Mouse (Mus musculus) cerebellum, adult 18-20 months (tissue): Measurements from ENCODE around the gene Kif18b.

ENCODE experiments used
- DNase-seq, 2 experiments: peaks; one replicate each; pipeline ENCODE4 v3.0.0; 2021

Gene Kif18b

GRCm38 (mm10) chr11:102924557-102925350 lies at the start of gene Kif18b:
Kif18b (minus strand) TSS chr11:102925124.
- DNase-seq: peak; percentile 92 to 95

DNA sequence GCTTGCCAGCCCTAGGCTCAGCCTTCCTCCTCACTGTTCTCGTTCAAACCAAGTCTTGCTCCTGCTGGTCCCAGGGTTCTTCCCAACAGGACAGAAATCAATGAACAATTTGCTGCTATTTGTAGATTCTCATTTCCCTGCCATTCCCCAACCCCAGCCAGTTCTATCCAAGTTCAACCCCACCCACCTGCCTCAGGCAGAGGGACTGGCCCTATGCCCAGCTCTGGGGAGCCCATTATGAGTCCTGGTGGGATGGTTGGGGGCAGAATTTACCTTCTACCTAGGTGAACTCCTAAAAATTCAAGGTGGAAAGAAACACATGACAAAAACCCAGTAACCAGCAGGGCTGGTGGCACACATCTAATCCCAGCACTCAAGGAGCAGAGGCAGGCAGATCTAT lies 47.4 kb upstream of the Kif18b start:
- DNase-seq: no peak

GRCm38 (mm10) chr11:102971604-102972003 lies 46.7 kb upstream of the Kif18b start:
- peak; percentile 24 to 28 for DNase-seq

DNA sequence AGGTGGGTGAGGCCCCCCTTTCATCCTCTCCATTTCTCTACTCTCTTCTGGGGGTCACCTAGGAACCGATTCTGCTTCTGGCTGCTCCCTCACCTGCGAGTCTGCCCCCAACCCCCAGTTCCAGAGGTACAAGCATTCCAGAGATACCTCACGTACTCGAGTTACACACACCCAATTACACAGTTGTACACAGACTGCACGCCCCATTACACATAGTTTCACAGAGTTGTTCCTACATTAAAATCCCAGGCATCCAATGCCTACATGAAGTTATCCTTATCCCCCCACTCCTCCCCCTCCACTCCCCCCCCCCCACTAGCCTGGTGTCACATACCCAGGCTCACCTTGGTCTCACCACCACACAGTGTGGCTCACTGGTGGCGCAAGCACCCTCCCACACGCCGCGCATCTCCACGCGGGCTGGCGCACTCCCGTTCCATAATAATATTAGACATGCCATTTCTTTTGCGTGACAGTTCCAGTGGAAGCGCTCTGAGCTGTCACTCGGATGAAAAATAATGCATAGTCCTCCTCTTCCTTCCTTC lies 39.7 kb upstream of the Kif18b start:
- no peak for DNase-seq

DNA sequence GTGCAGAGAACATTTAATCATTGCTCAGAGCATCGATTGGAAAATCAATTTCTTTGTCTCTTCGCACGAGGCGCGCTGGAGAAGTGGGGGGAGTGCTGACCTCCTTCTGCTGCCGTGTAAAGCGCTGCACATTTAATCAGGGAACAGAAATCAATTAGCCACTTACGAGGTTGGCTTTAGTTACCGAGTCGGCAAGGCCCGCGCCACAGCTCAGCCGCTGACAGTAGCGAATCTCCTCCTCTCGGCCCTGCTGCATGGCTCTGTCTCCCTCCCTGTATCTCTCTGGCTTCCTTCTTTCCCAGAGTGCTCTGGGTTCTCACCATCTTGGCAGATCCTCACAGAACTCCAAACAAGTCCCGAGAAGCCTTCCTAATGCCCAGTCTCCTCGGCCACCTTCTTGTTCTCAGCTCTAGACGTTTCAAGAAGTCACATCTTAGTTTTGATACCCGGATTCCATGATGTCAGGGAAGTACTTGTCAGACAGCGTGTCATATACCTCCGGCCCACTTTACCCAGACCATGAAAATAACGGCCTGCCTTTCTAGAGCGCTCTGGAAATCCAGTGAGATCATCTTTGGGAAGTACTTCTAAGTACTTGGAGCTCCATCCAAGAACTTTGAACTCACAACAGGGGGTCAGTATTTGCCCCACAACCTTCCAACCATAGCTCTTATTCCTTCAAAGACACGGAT lies 39.1 kb upstream of the Kif18b start:
- no peak for DNase-seq

DNA sequence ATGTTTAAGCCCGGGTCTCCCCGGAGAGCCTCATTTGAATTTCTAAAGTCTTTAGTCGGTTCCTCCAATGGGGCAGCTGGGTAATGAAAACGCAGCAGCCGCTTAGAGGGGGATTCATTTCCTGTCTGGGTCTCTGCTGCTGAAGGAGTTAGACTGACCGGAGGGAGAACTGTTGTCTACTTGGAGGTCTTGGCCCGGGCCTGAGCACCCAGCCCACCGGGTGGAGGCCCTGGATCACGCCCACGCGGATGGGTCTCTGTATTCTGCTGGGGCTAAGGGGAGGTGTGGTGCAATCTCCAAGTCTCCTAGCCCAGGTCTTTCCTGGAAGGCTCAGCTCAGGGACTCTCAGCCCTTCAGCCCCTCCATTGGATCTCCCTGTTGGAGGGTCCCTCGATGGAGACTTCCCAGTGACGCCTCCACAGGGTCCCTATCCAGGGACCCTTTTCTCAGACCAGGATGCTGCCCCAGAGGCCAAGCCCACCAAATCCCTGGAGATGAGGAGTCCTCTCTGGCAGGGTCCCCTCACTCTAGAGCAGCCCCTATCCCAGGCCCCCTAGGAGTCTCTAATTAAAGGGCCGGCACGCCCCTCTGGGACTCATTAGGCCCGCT lies 38.4 kb upstream of the Kif18b start:
- no peak for DNase-seq

GRCm38 (mm10) chr11:102962861-102963245 lies 37.9 kb upstream of the Kif18b start:
- DNase-seq: no peak

GRCm38 (mm10) chr11:102961082-102961481 lies 36.2 kb upstream of the Kif18b start:
- DNase-seq: no peak

DNA sequence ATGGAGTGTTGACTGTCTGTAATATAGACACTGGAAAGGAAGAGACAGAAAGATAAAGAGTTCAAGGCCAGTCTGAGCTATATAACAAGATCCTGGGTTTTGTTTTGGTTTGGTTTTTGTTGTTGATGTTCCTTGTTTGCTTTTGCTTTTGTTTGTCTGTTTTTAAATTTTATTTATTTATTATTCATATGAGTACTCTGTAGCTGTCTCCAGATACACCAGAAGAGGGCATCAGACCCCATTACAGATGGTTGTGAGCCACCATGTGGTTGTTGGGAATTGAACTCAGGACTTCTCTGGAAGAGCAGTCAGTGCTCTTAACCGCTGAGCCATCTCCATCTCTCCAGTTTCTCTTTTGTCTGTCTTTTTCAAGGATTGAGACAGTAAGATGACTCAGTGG lies 33.9 kb upstream of the Kif18b start:
- no peak for DNase-seq

- DNase-seq: no peak
Measured at GRCm38 (mm10) chr11:102958431-102958830, 33.5 kb upstream of the Kif18b start.

DNA sequence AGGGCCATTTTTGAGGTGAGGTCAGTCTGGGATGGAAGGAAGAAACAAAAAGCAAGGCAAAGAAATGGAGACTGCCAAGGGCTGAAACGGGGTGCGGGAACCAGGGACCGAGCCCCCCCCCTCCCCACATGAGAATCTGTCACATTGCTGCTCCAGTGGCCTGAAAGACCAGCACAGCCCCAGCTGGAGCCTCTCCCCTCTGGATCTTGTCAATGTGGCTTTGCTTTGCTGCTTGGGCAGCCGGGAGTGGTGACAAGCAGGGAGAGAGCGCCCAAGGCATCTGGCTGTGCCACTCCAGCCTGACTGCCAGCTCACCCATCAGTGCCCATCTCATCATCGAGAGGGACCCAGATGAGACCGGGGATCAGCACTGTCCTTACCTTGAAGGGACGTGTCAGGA lies 32.8 kb upstream of the Kif18b start:
- DNase-seq: no peak

DNA sequence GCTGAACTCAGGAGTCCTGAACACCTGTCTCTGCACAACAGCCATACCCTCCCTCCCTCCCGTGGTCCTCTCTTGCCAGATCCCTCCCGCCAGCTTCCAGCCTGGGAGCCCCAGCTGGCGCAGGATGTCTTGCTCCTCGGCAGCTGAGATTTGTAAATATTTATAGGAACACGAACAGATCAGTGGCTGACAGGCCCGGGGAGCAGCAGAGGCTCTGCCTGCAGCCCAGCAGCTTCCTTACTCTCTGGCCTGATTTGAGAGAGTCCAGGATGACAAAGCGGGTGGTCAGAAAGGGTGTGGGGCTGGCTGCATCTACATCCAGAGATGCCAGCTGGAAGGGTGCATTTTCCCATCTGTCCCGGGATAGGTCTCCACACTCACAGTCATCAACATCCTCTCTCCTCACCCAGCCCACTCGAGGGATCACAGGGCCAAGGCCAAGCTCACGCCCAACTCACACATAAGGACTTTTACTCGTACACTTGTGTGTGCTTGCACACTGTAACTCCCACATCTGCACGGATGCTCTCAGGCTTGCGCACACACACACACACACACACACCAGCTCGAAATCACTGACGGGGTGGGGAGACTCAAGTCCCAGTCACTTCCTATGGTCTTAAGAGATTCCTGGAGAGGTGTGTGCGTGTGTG lies 32.2 kb upstream of the Kif18b start:
- no peak for DNase-seq

DNA sequence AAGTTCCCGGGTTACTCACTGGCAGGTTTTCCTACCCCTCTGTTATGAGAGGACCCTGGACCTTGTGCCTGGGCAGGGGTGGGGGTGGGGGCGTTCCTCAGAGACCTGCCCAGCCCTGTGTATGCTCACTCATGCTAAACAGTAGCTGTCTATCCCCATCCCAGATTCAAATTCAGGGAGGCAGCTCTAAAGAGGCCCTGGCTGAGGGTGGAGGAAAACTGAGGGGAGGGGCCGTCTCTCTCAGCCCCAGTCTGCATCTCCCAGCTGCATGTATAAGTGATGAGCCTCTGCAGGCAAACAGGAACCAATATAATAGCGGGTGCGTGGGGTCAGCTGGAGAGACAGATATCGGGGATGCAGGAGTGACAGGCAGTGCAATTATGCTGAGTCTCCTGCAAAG lies 28.0 kb upstream of the Kif18b start:
- DNase-seq: no peak

DNA sequence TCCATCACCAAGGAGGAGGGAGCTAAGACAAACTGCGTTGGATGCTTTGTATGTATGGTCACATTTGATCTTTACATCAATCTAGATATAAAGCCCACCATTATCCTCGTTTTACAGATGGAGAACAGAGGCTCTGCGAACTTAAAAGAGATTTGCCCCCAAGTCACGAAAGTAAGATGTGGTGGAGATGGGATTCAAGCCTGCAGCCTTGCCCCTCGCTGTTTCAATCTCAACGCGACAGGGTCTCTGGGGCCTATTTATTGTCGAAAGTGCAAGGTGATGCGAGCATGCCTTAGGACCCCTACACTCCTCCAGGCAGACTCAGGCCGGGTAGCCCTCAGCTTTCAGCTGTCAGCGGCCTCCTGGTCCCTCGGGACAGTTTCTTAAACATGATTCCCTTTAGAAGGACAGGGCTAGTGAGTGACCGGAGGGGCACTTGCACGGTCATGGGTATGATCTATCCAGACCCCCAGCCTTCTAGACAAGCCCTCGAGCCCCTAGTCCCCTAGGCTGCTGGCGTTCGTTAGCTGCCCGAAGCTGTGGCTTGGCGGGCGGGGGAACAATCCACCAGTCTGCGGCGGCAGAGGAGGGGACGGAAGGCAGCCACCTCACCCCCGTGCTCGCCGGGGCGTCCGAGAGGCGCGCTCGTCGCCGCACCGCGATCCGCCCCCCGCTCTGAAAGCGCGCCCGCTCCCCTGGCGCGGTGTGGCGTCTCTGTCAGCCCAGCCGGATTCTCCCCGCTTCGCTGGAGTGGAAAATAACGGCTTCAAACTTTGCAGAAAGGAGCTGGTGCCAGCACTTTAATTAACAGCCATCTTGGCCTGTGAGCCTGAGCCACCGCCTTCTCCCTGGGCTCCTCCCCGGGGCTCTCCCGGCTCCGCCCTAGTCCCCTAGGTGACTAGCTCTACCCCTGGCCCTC lies 23.4 kb upstream of the Kif18b start:
- peak in 1 of 2 experiments; percentile 19 for DNase-seq

DNA sequence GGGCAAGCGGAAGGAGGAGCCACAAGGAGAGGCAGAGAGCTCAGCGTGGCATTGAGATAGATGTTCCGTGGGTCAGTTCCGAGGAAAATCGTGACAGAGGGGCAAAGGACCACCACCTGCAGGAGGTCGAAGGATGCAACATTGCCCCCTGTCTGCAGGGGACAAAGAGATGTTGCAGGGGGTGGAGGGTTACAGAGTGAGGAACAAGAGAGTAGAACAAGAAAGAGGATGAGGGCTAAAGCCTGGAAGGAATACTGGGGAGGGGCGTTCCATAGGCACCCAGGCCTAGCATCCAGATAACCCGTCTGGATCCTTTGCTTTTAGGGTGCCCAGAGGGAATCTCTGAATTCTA lies 22.0 kb upstream of the Kif18b start:
- DNase-seq: no peak

- peak; percentile 31 to 40 for DNase-seq
Measured at GRCm38 (mm10) chr11:102946265-102946991, 21.5 kb upstream of the Kif18b start, which contains the start of gene C1ql1. C1ql1 (minus strand) TSS chr11:102946688.

DNA sequence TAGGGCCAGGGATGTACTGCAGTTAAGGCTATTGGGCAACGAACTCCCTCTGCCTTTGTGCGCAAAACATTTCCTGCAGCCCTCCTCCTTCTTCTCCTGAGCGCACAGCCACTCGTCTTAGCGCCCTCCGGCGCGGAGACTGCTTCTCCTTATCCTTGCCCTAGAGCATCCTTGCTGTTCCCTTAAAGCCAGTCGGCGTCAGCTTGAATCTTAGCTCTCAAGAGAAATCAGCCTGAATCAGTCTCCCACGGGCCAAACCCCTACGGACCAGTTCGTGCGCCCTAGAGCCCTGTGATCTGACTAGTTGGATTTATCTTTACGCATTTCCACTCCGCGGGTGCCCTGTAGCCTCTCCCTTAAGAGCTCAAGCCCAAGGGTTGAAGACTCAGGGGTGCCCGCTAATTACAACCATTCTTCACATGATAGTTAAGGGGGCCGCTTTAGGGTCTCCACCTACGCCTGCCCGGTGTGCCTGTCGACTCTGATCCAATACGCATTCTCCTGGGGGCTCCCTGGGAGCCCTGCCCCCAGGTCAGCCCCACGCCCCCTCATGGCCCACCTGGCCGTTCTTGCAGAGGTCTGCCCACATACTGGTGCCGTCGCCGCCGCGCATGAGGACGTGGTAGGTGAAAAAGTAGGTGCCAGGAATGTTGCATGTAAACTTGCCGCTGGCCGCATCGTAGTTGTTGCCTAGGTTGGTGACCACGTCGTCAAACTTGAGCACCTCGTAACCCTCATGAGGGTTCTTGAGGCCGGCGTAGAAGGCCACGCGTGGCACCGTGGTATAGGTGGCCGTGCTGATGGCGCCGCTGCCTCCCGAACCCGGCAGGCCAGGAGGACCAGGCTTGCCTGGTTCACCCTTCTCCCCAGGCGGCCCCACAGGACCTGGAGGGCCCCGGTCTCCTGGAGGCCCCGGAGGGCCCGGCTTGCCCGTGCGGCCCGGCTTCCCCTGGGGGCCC lies 20.7 kb upstream of the Kif18b start:
- DNase-seq: no peak

DNA sequence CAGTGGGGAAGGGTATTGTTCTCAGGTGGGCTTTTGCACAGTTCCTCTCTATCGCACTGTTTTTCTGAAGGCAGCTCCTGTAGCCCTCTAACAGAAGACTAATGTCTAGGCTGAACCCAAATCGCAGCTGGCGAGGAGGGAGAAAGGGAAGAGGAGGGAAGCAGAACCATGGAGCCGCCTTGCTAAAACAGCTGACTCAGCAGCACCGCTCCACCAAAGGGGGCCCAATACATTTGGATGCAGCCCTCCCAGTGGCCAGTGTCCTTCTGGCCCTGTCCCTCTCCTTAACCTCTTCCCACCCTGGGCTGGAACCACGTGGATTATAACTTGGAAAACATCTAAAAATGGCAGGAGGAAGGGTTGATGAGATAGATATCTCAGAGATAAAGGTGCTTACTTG lies 16.3 kb upstream of the Kif18b start:
- no peak for DNase-seq

DNA sequence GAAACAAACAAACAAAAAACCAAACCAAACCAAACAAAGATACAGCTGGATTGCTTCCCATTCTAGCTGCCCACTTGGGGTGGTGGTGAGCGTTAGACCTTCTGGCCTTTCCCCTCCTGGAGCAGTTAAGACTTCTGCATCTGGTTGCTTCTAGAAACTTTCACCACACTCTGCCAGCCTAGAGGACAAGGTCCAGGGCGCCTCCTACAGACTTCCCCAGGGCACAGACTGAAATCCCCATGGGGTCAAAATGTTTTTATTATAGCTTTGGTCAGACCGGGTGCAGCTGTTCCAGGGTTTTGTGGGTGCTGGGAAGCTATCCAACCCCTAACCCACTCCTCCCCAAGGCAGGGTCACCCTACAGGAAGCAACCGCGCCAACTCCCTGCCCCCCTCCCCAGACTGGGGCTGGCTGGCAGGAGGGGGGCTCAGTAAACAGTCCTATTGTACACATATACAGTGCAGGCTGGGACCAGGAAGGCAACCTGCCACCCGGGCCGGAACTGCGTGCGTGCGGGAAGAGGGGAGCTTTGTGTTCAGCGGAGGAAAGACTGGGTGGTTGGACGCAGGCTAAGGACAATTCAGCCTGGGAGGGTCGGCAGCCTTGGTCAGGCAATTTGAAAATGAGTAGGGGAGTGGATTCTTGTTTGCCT lies 14.2 kb upstream of the Kif18b start:
- no peak for DNase-seq
